Comparison of ENCODE assay signal across 8 mouse cellular contexts in genomic region chr7:126649231-126650051, GRCm38 (mm10). TPM values are rescaled to one million over a fixed set of nuclear protein-coding genes. Genes with fewer than 3 reads are reported as not detected.
DNase-seq lines count a peak whose midpoint lies in the region; ATAC-seq lines count a peak whose summit lies in the region.

Gene Sgf29, plus strand, starts transcription at chr7:126649309.

- peak; percentile 98 for ATAC-seq in hindbrain, embryonic 13.5 days (ENCODE audit: low FRiP score)

- peak; percentile 93 for DNase-seq in NIH3T3 (ENCODE audit: low read depth)
- DNase-seq in cerebellum, postnatal 10 days: peak; percentile 98
- peak; percentile 87 to 90 for DNase-seq in frontal cortex, postnatal 14 days (ENCODE audit: low spot score in 2 of 2)
- DNase-seq in layer of hippocampus, postnatal 25 days (ENCODE audit: extremely low spot score in 1 of 2, low spot score in 1 of 2): peak; percentile 89 to 95
- DNase-seq in lung, postnatal 25 days (ENCODE audit: low spot score): peak; percentile 93
- DNase-seq in retina, embryonic 14.5 days (ENCODE audit: low spot score): peak; percentile 94
- DNase-seq in thymus, postnatal 4 days: peak; percentile 97

- H3K4me2 ChIP-seq in hindbrain, embryonic 13.5 days: peak within 1 kb of the TSS; percentile 72

- H3K4me1 ChIP-seq in hindbrain, embryonic 13.5 days (replicated peaks): peaks cover 18% of the 10 kb centered on the region

- 1% methylated on average over 57 of the region's 57 CpGs for WGBS in hindbrain, embryonic 13.5 days

- H3K4me3 ChIP-seq in hindbrain, embryonic 13.5 days: peak within 1 kb of the TSS; percentile 56

- H3K9me3 ChIP-seq in hindbrain, embryonic 13.5 days: no peaks in the 10 kb centered on the region

- no peaks in the 10 kb centered on the region for H3K36me3 ChIP-seq in hindbrain, embryonic 13.5 days

- H3K27me3 ChIP-seq in hindbrain, embryonic 13.5 days: no peaks in the 10 kb centered on the region

- H3K27ac ChIP-seq in hindbrain, embryonic 13.5 days: peak within 1 kb of the TSS; percentile 95

- peak within 1 kb of the TSS; percentile 77 for H3K9ac ChIP-seq in hindbrain, embryonic 13.5 days

RNA-seq across cellular contexts. Expression of gene Sgf29, which starts in this region (rescaled TPM):
- 53.4 and 56.5 TPM in 2 replicates for polyA plus RNA-seq in hindbrain, embryonic 13.5 days (2015; fragmentation: Nextera tagmentation; extraction: Ambion mirVana)
- total RNA-seq in layer of hippocampus, postnatal 25 days (2021): 10 to 100 TPM; 30.5 to 35.1 TPM

Comparison
In these comparisons a context has a peak if more than half of its experiments do, and no peak if none do; other contexts are left out.
1. Peak in every context shown above with its lines: DNase-seq, ATAC-seq, H3K4me3 ChIP-seq and H3K27ac ChIP-seq.